Mouse (Mus musculus) liver, embryonic 11.5 days (tissue): ENCODE data around the gene Cd84. TPM values are rescaled to one million over a fixed set of nuclear protein-coding genes. Genes with fewer than 3 reads are reported as not detected.

Experiments
- ATAC-seq: fragments of 200-750 bp; cut with Nextera tagmentation; replicated peaks from 2 replicates; pipeline ENCODE4 v1.8.0; 2017; ENCODE audit warnings: moderate number of reproducible peaks, mild to moderate bottlenecking, moderate TSS enrichment, moderate library complexity; ENCODE audit not compliant: low FRiP score
- DNase-seq: peaks from one replicate; pipeline ENCODE4 v3.0.0-alpha.2; 2017; ENCODE audit warnings: low spot score
- H3K27ac ChIP-seq: fragments of 300-500 bp; sonication (generic); 2 replicates; pipeline ENCODE4 v1.5.1; 2014; ENCODE audit warnings: mild to moderate bottlenecking, low read depth, low read length, control low read depth
- H3K27me3 ChIP-seq: fragments of 300-500 bp; sonication (generic); replicated peaks from 2 replicates; pipeline ENCODE4 v1.6.1; 2014; ENCODE audit warnings: low read length, mixed read lengths; ENCODE audit not compliant: control insufficient read depth, insufficient read depth
- H3K36me3 ChIP-seq: fragments of 300-500 bp; sonication (generic); 2 replicates; pipeline ENCODE4 v1.6.1; 2014; ENCODE audit warnings: mild to moderate bottlenecking, low read length, moderate library complexity, mixed read lengths; ENCODE audit not compliant: control insufficient read depth, insufficient read depth
- H3K4me1 ChIP-seq: fragments of 300-500 bp; sonication (generic); replicated peaks from 2 replicates; pipeline ENCODE4 v1.6.1; 2014; ENCODE audit warnings: low read length, mixed read lengths; ENCODE audit not compliant: control insufficient read depth, insufficient read depth
- H3K4me2 ChIP-seq: fragments of 300-500 bp; sonication (generic); 2 replicates; pipeline ENCODE4 v1.6.1; 2014; ENCODE audit warnings: mild to moderate bottlenecking, control low read depth, moderate library complexity
- H3K4me3 ChIP-seq: fragments of 300-500 bp; sonication (generic); 2 replicates; pipeline ENCODE4 v1.5.1; 2014; ENCODE audit warnings: low read depth, low read length, control low read depth
- H3K9ac ChIP-seq: fragments of 300-500 bp; sonication (generic); 2 replicates; pipeline ENCODE4 v1.6.1; 2014; ENCODE audit warnings: low read depth, low read length, control low read depth
- H3K9me3 ChIP-seq: fragments of 300-500 bp; sonication (generic); 2 replicates; pipeline ENCODE4 v1.6.1; 2016; ENCODE audit warnings: low read length, inconsistent platforms, mixed read lengths; ENCODE audit not compliant: control insufficient read depth
- whole genome bisulfite sequencing: fragments of 180-500 bp; shearing (Covaris S2); extraction: QIAGEN DNeasy Blood & Tissue Kit; methylation state at CpG from one replicate; pipeline ENCODE4 v1.1.7; 2014; 5-methylcytosine and 5-hydroxymethylcytosine counted together
- polyA plus RNA-seq: library from polyadenylated mRNA; unstranded; fragments of >200 nt; fragmentation: Nextera tagmentation; extraction: Ambion mirVana; gene quantifications from 2 replicates; pipeline ENCODE4 v1.2.1, GENCODE M21; 2014

Gene Cd84
- polyA plus RNA-seq, 1 experiment from 2014 or later = 4.3 TPM

GRCm38 (mm10) chr1:171920989-171921621, 81.6 kb downstream of the Cd84 start:
- DNase-seq (no peak), ATAC-seq (no peak)
- no peaks in the 10 kb centered on the region for H3K4me1 ChIP-seq
- WGBS = 46% methylated on average over 9 of the region's 9 CpGs
- H3K9ac ChIP-seq = no peak overlapping the region
- H3K9me3 ChIP-seq = no peaks in the 10 kb centered on the region
- no peak overlapping the region for H3K27ac ChIP-seq
- H3K4me3 ChIP-seq = no peak overlapping the region
- H3K36me3 ChIP-seq = no peaks in the 10 kb centered on the region
- H3K27me3 ChIP-seq = no peaks in the 10 kb centered on the region
- no peak overlapping the region for H3K4me2 ChIP-seq

GRCm38 (mm10) chr1:171921641-171922040, 82.1 kb downstream of the Cd84 start:
- WGBS = 75% methylated on average over 2 of the region's 2 CpGs
- no peak for DNase-seq

GRCm38 (mm10) chr1:171922844-171923243, 83.3 kb downstream of the Cd84 start:
- Histone ChIP-seq H3K27ac (no peak overlapping the region), H3K4me1 (no peaks in the 10 kb centered on the region), H3K4me2 (no peak overlapping the region), H3K9ac (no peak overlapping the region), H3K36me3 (no peaks in the 10 kb centered on the region), H3K27me3 (no peaks in the 10 kb centered on the region), H3K4me3 (no peak overlapping the region), H3K9me3 (no peaks in the 10 kb centered on the region)
- 81% methylated on average over 5 of the region's 5 CpGs for WGBS
- ATAC-seq (no peak), DNase-seq (no peak)

More at GRCm38 (mm10) chr1:171921641-171922040, 82.1 kb downstream of the Cd84 start:
- Histone ChIP-seq H3K4me3 (no peak overlapping the region), H3K9ac (no peak overlapping the region), H3K27ac (no peak overlapping the region), H3K4me1 (no peaks in the 10 kb centered on the region), H3K27me3 (no peaks in the 10 kb centered on the region), H3K9me3 (no peaks in the 10 kb centered on the region), H3K4me2 (no peak overlapping the region), H3K36me3 (no peaks in the 10 kb centered on the region)
- ATAC-seq = no peak

DNA sequence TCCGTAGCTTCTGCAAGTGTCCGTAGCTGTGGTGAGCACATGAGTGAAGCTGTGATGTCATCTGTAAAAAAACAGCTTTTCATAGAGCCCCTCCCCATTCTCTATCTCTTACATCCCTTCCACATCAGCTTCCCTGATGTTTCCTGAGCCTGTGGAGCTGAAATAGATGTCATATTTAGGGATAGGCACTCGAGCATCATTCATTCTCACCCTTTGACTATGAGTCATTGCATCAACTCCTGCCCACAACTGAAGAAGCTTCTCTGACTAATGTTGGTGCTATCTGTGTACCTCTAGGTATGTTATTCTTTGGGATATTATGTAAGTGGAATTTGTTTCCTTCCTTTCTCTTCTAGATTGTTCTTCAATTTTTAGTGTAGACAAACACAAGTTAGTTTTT, 85.4 kb downstream of the Cd84 start:
- no peaks in the 10 kb centered on the region for H3K36me3 ChIP-seq
- WGBS = 64% methylated on average over 3 of the region's 3 CpGs
- no peak for ATAC-seq

GRCm38 (mm10) chr1:171933851-171934250, 94.4 kb downstream of the Cd84 start:
- no peak overlapping the region for H3K4me3 ChIP-seq
- no peak overlapping the region for H3K27ac ChIP-seq
- no peak overlapping the region for H3K4me2 ChIP-seq
- no peaks in the 10 kb centered on the region for H3K4me1 ChIP-seq
- ATAC-seq = no peak
- H3K27me3 ChIP-seq = no peaks in the 10 kb centered on the region
- H3K36me3 ChIP-seq = no peaks in the 10 kb centered on the region
- H3K9me3 ChIP-seq = no peaks in the 10 kb centered on the region
- H3K9ac ChIP-seq = no peak overlapping the region
- WGBS = 36% methylated on average over 3 of the region's 3 CpGs
- no peak for DNase-seq

More for the DNA sequence above, 85.4 kb downstream of the Cd84 start:
- H3K9me3 ChIP-seq = no peaks in the 10 kb centered on the region
- no peak overlapping the region for H3K4me3 ChIP-seq
- no peaks in the 10 kb centered on the region for H3K27me3 ChIP-seq
- H3K4me2 ChIP-seq = no peak overlapping the region
- no peaks in the 10 kb centered on the region for H3K4me1 ChIP-seq
- DNase-seq = no peak
- no peak overlapping the region for H3K9ac ChIP-seq
- H3K27ac ChIP-seq = no peak overlapping the region

DNA sequence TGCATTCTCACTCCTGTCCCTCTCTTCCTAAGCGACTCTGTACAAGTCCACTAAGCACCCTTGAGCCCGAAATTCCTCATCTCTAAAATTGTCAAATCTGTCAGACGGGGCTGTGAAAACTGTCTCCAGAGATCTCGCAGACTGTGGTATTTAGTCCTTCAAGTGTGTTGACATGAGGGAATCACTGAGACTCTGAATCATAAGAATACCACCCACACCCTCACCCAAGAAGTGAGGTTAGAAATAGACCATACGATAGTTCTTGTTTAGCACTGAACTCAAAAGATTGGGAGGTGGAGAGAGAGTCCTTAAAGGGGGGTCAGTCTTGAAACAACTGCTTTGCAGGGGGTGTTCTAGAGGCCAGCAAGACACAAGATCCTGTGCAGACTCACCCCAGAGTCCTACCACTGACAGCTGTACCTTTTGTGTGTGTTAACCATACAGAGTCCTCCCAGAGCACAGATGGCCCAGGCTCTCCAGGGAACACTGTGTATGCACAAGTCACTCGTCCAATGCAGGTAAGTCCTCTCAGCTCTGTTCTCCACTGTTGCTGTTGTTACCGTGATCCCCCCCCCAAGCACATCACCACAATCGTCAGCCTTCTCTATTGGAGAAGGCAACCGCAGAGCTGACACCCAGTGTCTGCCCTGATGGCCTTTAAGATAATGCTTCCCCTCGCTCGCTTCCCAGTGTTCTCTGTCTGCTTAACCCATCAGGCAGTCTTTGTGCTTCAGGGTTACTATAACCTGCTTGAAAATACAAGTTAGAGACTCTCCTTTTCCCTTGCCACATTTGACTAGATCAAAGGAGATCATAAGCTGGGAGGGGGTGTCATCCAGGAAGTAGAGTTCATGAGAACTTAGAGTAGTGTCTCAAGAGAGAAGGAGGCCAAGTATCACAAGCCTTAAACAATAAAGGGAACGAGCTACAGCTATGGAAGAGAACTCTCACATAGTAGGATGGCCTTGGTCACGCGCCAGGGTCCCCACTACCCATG, 99.8 kb downstream of the Cd84 start:
- Histone ChIP-seq H3K27me3 (no peaks in the 10 kb centered on the region), H3K36me3 (no peaks in the 10 kb centered on the region), H3K9ac (no peak overlapping the region), H3K4me2 (no peak overlapping the region), H3K9me3 (no peaks in the 10 kb centered on the region), H3K4me3 (no peak overlapping the region), H3K27ac (no peak overlapping the region), H3K4me1 (no peaks in the 10 kb centered on the region)
- whole genome bisulfite sequencing = 65% methylated on average over 14 of the region's 14 CpGs
- ATAC-seq = no peak
- DNase-seq = no peak

Other genes starting within 250 kb of the Cd84 start
- gene Ly9, start 232.3 kb upstream of the Cd84 start, polyA plus RNA-seq = 0.12 and 0.30 TPM in 2 replicates
- gene Slamf7, start 186.7 kb upstream of the Cd84 start, polyA plus RNA-seq = not detected in 2 replicates
- gene Cd48, start 157.7 kb upstream of the Cd84 start, polyA plus RNA-seq = 4.5 and 4.9 TPM in 2 replicates
- gene Slamf1, start 72.6 kb upstream of the Cd84 start, polyA plus RNA-seq = 1.4 and 2.0 TPM in 2 replicates
- gene Gm10521, start 56.0 kb downstream of the Cd84 start, polyA plus RNA-seq = 0.08 TPM in 1 of 2 replicates, not detected in the other
- 0.17 TPM in 1 of 2 replicates, not detected in the other for gene Slamf6, start 77.8 kb downstream of the Cd84 start, polyA plus RNA-seq
- 5.4 and 6.2 TPM in 2 replicates for gene Vangl2, start 188.7 kb downstream of the Cd84 start, polyA plus RNA-seq
- 0.11 TPM in 1 of 2 replicates, not detected in the other for gene Nhlh1, start 217.9 kb downstream of the Cd84 start, polyA plus RNA-seq
- gene Copa, start 242.8 kb downstream of the Cd84 start, polyA plus RNA-seq = 137 and 153 TPM in 2 replicates
- gene Ncstn, start 243.1 kb downstream of the Cd84 start, polyA plus RNA-seq = 75.3 and 76.5 TPM in 2 replicates